ENCODE assay signal across 12 mouse cellular contexts in genomic region chr10:59439508-59439931, GRCm38 (mm10). TPM values are rescaled to one million over a fixed set of nuclear protein-coding genes. Genes with fewer than 3 reads are reported as not detected.
A peak's percentile ranks its signal among the peaks of the same experiment; 100 is the strongest.
DNase-seq lines count a peak whose midpoint lies in the region; ATAC-seq lines count a peak whose summit lies in the region.
"Had no signal": no experiment of that assay in that cellular context is flagged by ENCODE, and none has a peak within 500 bp of the region (broad histone marks: within the 10 kb centered on the region; RNA-seq: fewer than 3 reads in every experiment).

No protein-coding gene starts in this region.

- H3K27me3 ChIP-seq in kidney, embryonic 15.5 days: peaks cover 50% of the 10 kb centered on the region
- H3K27me3 ChIP-seq in hindbrain, embryonic 12.5 days: no peaks in the 10 kb centered on the region

- WGBS in kidney, embryonic 15.5 days: 36% methylated on average over 5 of the region's 5 CpGs
- 63% methylated on average over 5 of the region's 5 CpGs for WGBS in hindbrain, embryonic 12.5 days

- H3K4me2 ChIP-seq in kidney, embryonic 15.5 days: no peak overlapping the region
- no peak overlapping the region for H3K4me2 ChIP-seq in hindbrain, embryonic 12.5 days (replicated peaks)

- H3K27ac ChIP-seq in kidney, embryonic 15.5 days: 0 out of 2 replicates have a peak overlapping the region, but pooled peaks have one; percentile 32
- no peak overlapping the region for H3K27ac ChIP-seq in hindbrain, embryonic 12.5 days

- H3K9me3 ChIP-seq in kidney, embryonic 15.5 days (replicated peaks): no peaks in the 10 kb centered on the region
- no peaks in the 10 kb centered on the region for H3K9me3 ChIP-seq in hindbrain, embryonic 12.5 days (replicated peaks)

- H3K4me3 ChIP-seq in kidney, embryonic 15.5 days (replicated peaks): no peak overlapping the region
- no peak overlapping the region for H3K4me3 ChIP-seq in hindbrain, embryonic 12.5 days

- no peak overlapping the region for H3K9ac ChIP-seq in kidney, embryonic 15.5 days
- no peak overlapping the region for H3K9ac ChIP-seq in hindbrain, embryonic 12.5 days

- H3K36me3 ChIP-seq in kidney, embryonic 15.5 days: no peaks in the 10 kb centered on the region
- no peaks in the 10 kb centered on the region for H3K36me3 ChIP-seq in hindbrain, embryonic 12.5 days

- H3K4me1 ChIP-seq in kidney, embryonic 15.5 days: peaks cover 17% of the 10 kb centered on the region
- peaks cover 9% of the 10 kb centered on the region for H3K4me1 ChIP-seq in hindbrain, embryonic 12.5 days

- no peak for ATAC-seq in kidney, embryonic 15.5 days (replicated peaks; ENCODE audit: low FRiP score)
- ATAC-seq in hindbrain, embryonic 12.5 days (ENCODE audit: low FRiP score): no peak
- ATAC-seq: hindbrain, embryonic 16.5 days had no signal

- peak; percentile 8 for DNase-seq in ovary, postnatal 10 days (ENCODE audit: low spot score)
- DNase-seq in ovary, adult 18-20 months (ENCODE audit: low spot score): no peak
- DNase-seq in gastrocnemius, postnatal 10 days: peak; percentile 72
- DNase-seq in ovary, postnatal 14 days (ENCODE audit: low spot score): peak; percentile 15
- DNase-seq in right cerebral cortex, adult 18-20 months: no peak
- DNase-seq in cerebellum, adult 11-12 months: no peak

RNA-seq across cellular contexts. Expression of gene Oit3, which starts 2.1 kb away (rescaled TPM):
- total RNA-seq in gastrocnemius, postnatal 10 days (2021): under 1 TPM; 0.54 to 0.89 TPM
- 1.9 and 2.3 TPM in 2 replicates for polyA plus RNA-seq in kidney, embryonic 15.5 days (2015; fragmentation: Nextera tagmentation; extraction: Ambion mirVana)
- polyA plus RNA-seq in hindbrain, embryonic 12.5 days (2016; fragmentation: Nextera tagmentation; extraction: Ambion mirVana): 0.59 and 0.68 TPM in 2 replicates
- total RNA-seq: MEL had no signal

RNA-seq across cellular contexts. Expression of gene Pla2g12b, which starts 36.1 kb away (rescaled TPM):
- total RNA-seq in gastrocnemius, postnatal 10 days (2021): under 1 TPM in 1 of 2 experiments, not detected in 1; 0.34 TPM
- polyA plus RNA-seq in kidney, embryonic 15.5 days (2015; fragmentation: Nextera tagmentation; extraction: Ambion mirVana): 0.66 and 0.95 TPM in 2 replicates
- not detected in 2 replicates for polyA plus RNA-seq in hindbrain, embryonic 12.5 days (2016; fragmentation: Nextera tagmentation; extraction: Ambion mirVana)
- total RNA-seq: megakaryocyte, adult 5-6 weeks; MEL had no signal
- polyA plus RNA-seq: cerebellum, adult 2 months; hindbrain, embryonic 16.5 days had no signal

RNA-seq across cellular contexts. Expression of gene Gm10273, which starts 44.1 kb away (rescaled TPM):
- total RNA-seq in gastrocnemius, postnatal 10 days (2021): 100 to 1,000 TPM; 112 to 119 TPM
- polyA plus RNA-seq in kidney, embryonic 15.5 days (2015; fragmentation: Nextera tagmentation; extraction: Ambion mirVana): not detected in 2 replicates
- polyA plus RNA-seq in hindbrain, embryonic 12.5 days (2016; fragmentation: Nextera tagmentation; extraction: Ambion mirVana): 5.1 TPM in 1 of 2 replicates, not detected in the other

Comparison
In these comparisons a context has a peak if more than half of its experiments do, and no peak if none do; other contexts are left out.
1. DNase-seq: peak in ovary, postnatal 10 days (single experiment), gastrocnemius, postnatal 10 days (single experiment) and ovary, postnatal 14 days (single experiment); none in ovary, adult 18-20 months (single experiment), right cerebral cortex, adult 18-20 months (single experiment) and cerebellum, adult 11-12 months (single experiment).